Mouse (Mus musculus): ENCODE data around the gene Dram1.

DNA sequence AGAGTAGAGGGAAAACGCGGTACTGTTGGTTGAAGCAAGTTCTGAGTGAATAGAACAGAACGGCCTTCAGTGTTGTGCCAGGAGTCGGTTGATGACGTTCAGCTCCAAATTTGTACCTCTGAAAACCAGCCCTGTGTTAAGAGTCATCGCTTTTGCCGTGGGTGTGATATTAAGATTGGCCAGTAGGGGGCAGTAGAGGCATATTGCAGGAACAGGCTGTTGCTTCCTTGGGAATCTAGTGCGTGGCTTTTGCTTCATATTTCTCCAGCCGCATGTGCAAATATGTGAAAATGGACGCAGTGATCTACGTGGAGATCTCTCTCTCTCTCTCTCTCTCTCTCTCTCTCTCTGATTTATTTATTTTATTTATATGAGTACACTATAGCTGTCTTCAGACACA lies 2.1 kb downstream of the Dram1 start:
- TF ChIP-seq CTCF (IDR thresholded peaks at IDR 0.05; ENCODE audit: borderline replicate concordance, insufficient read depth, low read depth, low read length) (peak; percentile 85), POLR2A (IDR thresholded peaks at IDR 0.05; ENCODE audit: borderline replicate concordance, insufficient read depth, low read length) (no peak)

Measured in cerebellum, adult 2 months (tissue).